Mouse (Mus musculus) kidney, postnatal 36 days (tissue): ENCODE data around the gene Atp6v0a4.

Source experiments
- DNase-seq, 2 experiments: peaks; one replicate each; pipeline ENCODE4 v3.0.0; 2021 to 2022; ENCODE audit warnings: mixed read lengths in 2 of 2

Gene Atp6v0a4

GRCm38 (mm10) chr6:38124882-38125281, 496 bp upstream of the Atp6v0a4 start:
- peak; percentile 49 to 57 for DNase-seq

- DNase-seq = peak in 1 of 2 experiments; percentile 54
Observed at GRCm38 (mm10) chr6:38123471-38124206, 747 bp downstream of the Atp6v0a4 start.

GRCm38 (mm10) chr6:38122791-38123190, 1.6 kb downstream of the Atp6v0a4 start:
- DNase-seq = peak; percentile 71 to 77

GRCm38 (mm10) chr6:38121843-38122242, 2.5 kb downstream of the Atp6v0a4 start:
- DNase-seq = peak; percentile 43 to 57

GRCm38 (mm10) chr6:38120681-38121371, 3.6 kb downstream of the Atp6v0a4 start:
- DNase-seq = peak; percentile 78 to 90

GRCm38 (mm10) chr6:38118341-38118740, 6.0 kb downstream of the Atp6v0a4 start:
- no peak for DNase-seq

- DNase-seq = no peak
Observed at GRCm38 (mm10) chr6:38116107-38116770, 8.1 kb downstream of the Atp6v0a4 start.

- peak; percentile 54 to 83 for DNase-seq
Observed at GRCm38 (mm10) chr6:38110859-38111258, 13.5 kb downstream of the Atp6v0a4 start.

- DNase-seq = peak; percentile 50 to 71
Observed at GRCm38 (mm10) chr6:38109871-38110270, 14.5 kb downstream of the Atp6v0a4 start.

- DNase-seq = peak; percentile 62 to 63
Observed at GRCm38 (mm10) chr6:38109160-38109795, 15.1 kb downstream of the Atp6v0a4 start, which contains the start of gene Tmem213. Gene Tmem213, plus strand, starts transcription at chr6:38109255.

- no peak for DNase-seq
Observed at GRCm38 (mm10) chr6:38108449-38108848, 15.9 kb downstream of the Atp6v0a4 start.

- no peak for DNase-seq
Observed at GRCm38 (mm10) chr6:38105924-38106323, 18.5 kb downstream of the Atp6v0a4 start.

- DNase-seq = no peak
Observed at GRCm38 (mm10) chr6:38103775-38104174, 20.6 kb downstream of the Atp6v0a4 start.

- DNase-seq = no peak
Observed at GRCm38 (mm10) chr6:38102216-38102795, 22.1 kb downstream of the Atp6v0a4 start.

GRCm38 (mm10) chr6:38096961-38097370, 27.4 kb downstream of the Atp6v0a4 start:
- DNase-seq = peak; percentile 64 to 65

GRCm38 (mm10) chr6:38094701-38095100, 29.7 kb downstream of the Atp6v0a4 start:
- DNase-seq = no peak

- no peak for DNase-seq
Observed at GRCm38 (mm10) chr6:38092539-38092938, 31.8 kb downstream of the Atp6v0a4 start.

GRCm38 (mm10) chr6:38087242-38088026, 37.0 kb downstream of the Atp6v0a4 start:
- DNase-seq = no peak

- no peak for DNase-seq
Observed at GRCm38 (mm10) chr6:38083204-38083603, 41.2 kb downstream of the Atp6v0a4 start.

- DNase-seq = peak; percentile 35 to 41
Observed at GRCm38 (mm10) chr6:38081727-38082341, 42.6 kb downstream of the Atp6v0a4 start.

GRCm38 (mm10) chr6:38080364-38080763, 44.0 kb downstream of the Atp6v0a4 start:
- DNase-seq = no peak
